Mouse (Mus musculus) cortical plate, adult 2 months (tissue): ENCODE data around the gene Guf1. TPM values are rescaled to one million over a fixed set of nuclear protein-coding genes. Genes with fewer than 3 reads are reported as not detected.

Experiments used
- H3K27ac ChIP-seq: fragments of 200-500 bp; 2 replicates; pipeline ENCODE4 v1.5.1; 2012; ENCODE audit warnings: low read length, control low read depth, inconsistent platforms; ENCODE audit not compliant: insufficient read depth
- H3K4me1 ChIP-seq: fragments of 200-500 bp; 2 replicates; pipeline ENCODE4 v1.6.1; 2011; ENCODE audit warnings: low read length; ENCODE audit not compliant: control insufficient read depth, insufficient read depth
- H3K4me3 ChIP-seq: fragments of 200-500 bp; 2 replicates; pipeline ENCODE4 v1.5.1; 2011; ENCODE audit warnings: mild to moderate bottlenecking, low read length, control low read depth; ENCODE audit not compliant: insufficient read depth
- CTCF ChIP-seq: fragments of 200-500 bp; IDR thresholded peaks from 2 replicates; pipeline ENCODE4 v1.5.1; 2011; ENCODE audit warnings: mild to moderate bottlenecking, control low read depth, low read length; ENCODE audit not compliant: insufficient read depth; ENCODE audit errors: extremely low read depth
- POLR2A ChIP-seq: fragments of 200-500 bp; IDR thresholded peaks from 2 replicates; pipeline ENCODE4 v1.6.1; 2011; ENCODE audit warnings: mild to moderate bottlenecking, low read length, control low read depth; ENCODE audit not compliant: insufficient read depth; ENCODE audit errors: extremely low read depth
- polyA plus RNA-seq: library from polyadenylated mRNA; depleted of rRNA; stranded (reverse); fragments of >200 nt; gene quantifications from 2 replicates; pipeline ENCODE4 v1.2.3, GENCODE M21; 2012; rRNA removed

The Guf1 gene
- polyA plus RNA-seq = 34.7 and 41.5 TPM in 2 replicates

DNA sequence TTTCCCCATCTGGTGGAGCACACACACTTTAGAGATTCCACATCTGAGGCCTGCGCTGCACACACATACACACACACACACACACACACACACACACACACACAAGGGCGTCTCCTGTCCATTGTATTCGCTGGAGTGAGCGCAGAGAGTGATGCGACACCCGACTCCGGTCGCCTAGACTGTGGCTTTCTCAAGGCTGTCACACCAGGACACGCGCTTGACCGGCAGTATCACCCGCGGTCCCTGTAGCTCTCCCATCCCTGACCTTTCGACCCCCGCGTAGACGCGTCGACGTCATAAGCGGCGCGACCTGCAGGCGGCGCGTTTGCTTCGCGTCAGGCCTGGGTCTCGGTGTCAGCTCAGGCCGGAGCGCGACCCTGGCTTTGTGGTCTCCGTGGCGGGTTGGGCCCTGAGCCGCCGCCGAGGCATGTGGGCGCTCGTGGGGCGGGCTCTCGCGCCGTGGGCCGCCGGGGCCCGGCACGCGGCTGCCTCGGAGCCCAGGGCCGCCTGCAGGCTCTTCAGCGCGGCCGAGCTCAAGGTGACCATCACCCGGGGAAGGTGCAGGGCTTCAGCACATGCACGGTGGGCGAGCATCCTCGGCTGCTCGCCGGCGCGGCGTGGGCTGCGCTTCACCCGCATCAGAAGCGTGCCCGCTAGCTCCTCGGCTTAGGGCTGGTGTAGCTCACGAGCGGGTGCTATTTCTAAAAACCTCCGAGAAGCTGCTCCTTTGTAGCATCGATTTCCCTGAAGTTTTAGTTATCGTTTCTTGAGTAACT lies at the start of gene Guf1:
Gene Guf1 (plus strand): TSS at position 296 of the 776 bp plus-strand sequence.
- TF ChIP-seq CTCF = no peak
- TF ChIP-seq POLR2A = peak; percentile 82
- peaks cover 2% of the 10 kb centered on the region; the same call in 1 of the 2 replicates for H3K4me1 ChIP-seq
- peak within 1 kb of the TSS; percentile 80 for H3K27ac ChIP-seq
- peak within 1 kb of the TSS; percentile 59 for H3K4me3 ChIP-seq

DNA sequence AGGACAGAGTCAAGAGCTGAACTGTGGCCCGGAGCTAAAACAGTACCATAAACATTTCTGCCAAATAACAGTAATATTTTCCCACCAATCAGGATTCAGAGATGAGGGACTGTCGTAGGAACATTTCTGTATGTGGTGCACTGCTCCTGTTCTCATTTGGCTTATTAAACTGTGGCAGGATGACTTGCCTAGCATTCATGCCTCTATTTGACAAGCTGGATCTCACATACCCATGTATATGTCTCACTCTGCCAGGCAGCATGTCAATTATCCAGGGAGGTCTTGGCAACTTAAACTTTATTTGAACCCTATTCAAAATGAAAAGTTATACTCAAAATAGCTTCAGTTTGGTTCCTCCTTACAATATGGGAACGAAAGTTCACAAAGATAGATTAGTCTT lies 49.7 kb upstream of the Guf1 start:
- no peak overlapping the region for H3K27ac ChIP-seq
- TF ChIP-seq POLR2A = no peak
- no peak for TF ChIP-seq CTCF
- no peak overlapping the region for H3K4me3 ChIP-seq
- H3K4me1 ChIP-seq = no peaks in the 10 kb centered on the region

GRCm38 (mm10) chr5:69511631-69512030 lies 45.1 kb upstream of the Guf1 start:
- no peak overlapping the region for H3K4me3 ChIP-seq
- H3K4me1 ChIP-seq = no peaks in the 10 kb centered on the region
- TF ChIP-seq POLR2A = no peak
- no peak for TF ChIP-seq CTCF
- no peak overlapping the region for H3K27ac ChIP-seq

DNA sequence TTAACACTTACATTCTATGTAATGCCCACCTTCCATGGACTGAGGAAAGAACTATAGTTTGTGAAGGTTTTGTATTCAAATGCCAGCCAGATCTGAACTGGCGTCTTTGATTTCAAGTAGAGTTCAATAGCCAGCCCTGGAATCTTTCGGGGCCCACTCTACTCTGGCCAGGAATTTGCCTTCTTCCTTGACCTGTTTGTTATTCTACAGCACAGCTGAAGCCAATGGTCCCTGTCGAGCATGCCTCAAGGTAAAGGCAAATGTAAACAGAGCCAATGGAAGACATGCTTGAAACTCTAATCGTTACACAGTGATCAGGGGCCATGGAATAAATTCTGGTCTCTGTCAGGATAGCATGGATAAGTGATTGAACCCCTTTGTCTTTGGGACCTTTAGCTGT lies 44.5 kb upstream of the Guf1 start:
- TF ChIP-seq CTCF = no peak
- no peak for TF ChIP-seq POLR2A
- H3K4me3 ChIP-seq = no peak overlapping the region

GRCm38 (mm10) chr5:69520661-69521278 lies 36.0 kb upstream of the Guf1 start:
- H3K27ac ChIP-seq = no peak overlapping the region
- H3K4me1 ChIP-seq = no peaks in the 10 kb centered on the region
- H3K4me3 ChIP-seq = no peak overlapping the region
- TF ChIP-seq POLR2A (no peak), CTCF (peak; percentile 71)

More for the DNA sequence above, 44.5 kb upstream of the Guf1 start:
- H3K4me1 ChIP-seq = no peaks in the 10 kb centered on the region
- no peak overlapping the region for H3K27ac ChIP-seq

- TF ChIP-seq CTCF (no peak), POLR2A (no peak)
- Histone ChIP-seq H3K27ac (no peak overlapping the region), H3K4me3 (no peak overlapping the region), H3K4me1 (no peaks in the 10 kb centered on the region)
Measured at GRCm38 (mm10) chr5:69522064-69522463, 34.7 kb upstream of the Guf1 start.

DNA sequence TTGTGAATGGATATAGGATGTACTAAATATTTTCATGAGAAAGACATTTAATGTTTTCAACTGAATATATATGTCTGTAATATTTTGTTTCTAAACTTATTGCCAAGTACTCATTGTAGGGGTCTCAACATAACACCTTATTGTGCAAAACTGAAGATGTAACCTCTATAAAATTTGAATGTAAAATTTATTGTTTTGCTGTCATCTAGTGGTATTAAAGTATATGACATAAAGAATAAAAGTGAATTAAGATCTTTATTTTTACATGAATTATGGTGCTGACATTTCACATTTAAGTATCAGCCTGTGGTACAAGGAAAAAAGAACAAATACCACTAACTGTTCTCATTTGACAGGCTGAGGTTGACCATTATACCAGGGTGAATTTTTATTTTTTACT lies 32.8 kb upstream of the Guf1 start:
- no peaks in the 10 kb centered on the region for H3K4me1 ChIP-seq
- H3K4me3 ChIP-seq = no peak overlapping the region
- TF ChIP-seq CTCF (no peak), POLR2A (no peak)

GRCm38 (mm10) chr5:69541680-69542079 lies 15.0 kb upstream of the Guf1 start:
- no peak overlapping the region for H3K4me3 ChIP-seq

More for the DNA sequence above, 32.8 kb upstream of the Guf1 start:
- no peak overlapping the region for H3K27ac ChIP-seq

DNA sequence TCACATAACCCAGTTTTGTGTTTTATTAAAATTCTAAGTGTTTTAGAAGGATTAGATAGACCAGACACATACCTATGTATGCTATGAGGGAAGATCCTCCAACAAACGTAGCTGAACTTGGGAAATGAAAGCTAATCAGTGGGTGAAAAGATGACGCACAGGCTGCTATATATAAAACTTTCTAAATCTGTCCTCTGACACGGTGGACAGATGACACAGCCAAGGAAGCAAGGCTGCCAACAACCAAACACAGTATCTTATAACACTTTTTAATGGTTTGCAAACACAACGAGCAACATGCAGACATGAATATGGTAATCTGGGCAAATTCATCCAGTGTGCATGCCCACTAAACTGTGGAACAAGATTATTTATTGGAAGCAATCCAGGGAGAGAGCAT lies 14.2 kb upstream of the Guf1 start, which contains the start of gene Yipf7:
Gene Yipf7 (minus strand): TSS at position 160 of the 400 bp plus-strand sequence.
- H3K4me3 ChIP-seq = no peak within 1 kb of the TSS
- no peak within 1 kb of the TSS for H3K27ac ChIP-seq
- no peak for TF ChIP-seq CTCF
- no peak for TF ChIP-seq POLR2A
- H3K4me1 ChIP-seq = no peaks in the 10 kb centered on the region

More at GRCm38 (mm10) chr5:69541680-69542079, 15.0 kb upstream of the Guf1 start:
- H3K4me1 ChIP-seq = no peaks in the 10 kb centered on the region
- TF ChIP-seq POLR2A = no peak
- no peak for TF ChIP-seq CTCF
- no peak overlapping the region for H3K27ac ChIP-seq

DNA sequence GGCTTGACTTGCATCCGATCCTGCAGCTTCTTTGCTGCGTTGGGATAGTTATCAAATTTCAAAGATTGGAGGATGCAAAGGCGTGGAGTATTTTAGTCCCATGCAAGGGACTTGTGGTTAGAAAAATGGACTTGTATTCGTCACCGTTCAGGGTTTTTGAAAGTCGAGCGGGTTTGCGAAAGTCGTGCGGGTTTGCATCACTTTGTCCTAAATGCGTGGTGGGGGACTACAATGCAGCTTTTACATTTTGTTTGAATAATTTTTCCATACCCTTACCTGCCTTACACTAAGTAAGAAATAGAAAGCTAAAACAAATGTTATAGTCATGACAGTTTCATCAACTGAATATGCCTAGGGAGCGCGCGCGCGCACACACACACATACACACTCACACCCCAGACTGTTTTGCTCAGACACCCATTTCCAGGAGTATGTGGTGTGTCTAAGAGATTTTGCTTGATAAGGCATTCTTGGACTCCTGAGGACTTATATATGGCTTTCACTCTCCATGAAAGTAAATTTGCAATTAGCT lies 747 bp downstream of the Guf1 start:
- TF ChIP-seq CTCF = no peak
- TF ChIP-seq POLR2A = no peak
- H3K27ac ChIP-seq = peak overlapping the region; percentile 80

More for the DNA sequence above, 747 bp downstream of the Guf1 start:
- H3K4me1 ChIP-seq = peaks cover 2% of the 10 kb centered on the region; the same call in 1 of the 2 replicates
- peak overlapping the region; percentile 59 for H3K4me3 ChIP-seq
